Mouse (Mus musculus) thymus, postnatal 4 days (tissue): ENCODE data around the gene Setd1b.
"Not testable (repeated sequence)": the region's sequence is repeated elsewhere in the genome, so short reads cannot be mapped to it uniquely, and the experiment has no call there.

ENCODE experiments used
- DNase-seq: peaks from one replicate; pipeline ENCODE4 v3.0.0; 2021

Gene Setd1b

DNA sequence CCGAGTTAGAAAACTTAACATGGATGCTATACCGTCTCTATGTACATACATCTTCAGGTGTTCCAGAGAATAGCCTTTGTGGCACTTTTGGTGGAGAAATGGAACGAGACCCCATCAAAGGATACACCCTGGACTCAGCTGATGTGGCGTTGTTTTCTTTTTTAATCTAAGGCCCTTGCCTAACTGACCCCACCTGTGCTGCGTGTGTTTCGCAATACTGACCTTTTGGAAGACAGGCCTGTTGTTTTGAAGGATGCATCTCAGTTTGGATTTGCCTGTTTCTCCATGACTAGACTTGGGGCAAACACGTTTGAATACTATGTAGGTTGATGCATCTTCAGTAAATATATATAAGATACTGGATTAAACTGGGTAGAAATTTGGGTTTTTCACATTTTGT is 61.6 kb downstream of the Setd1b start:
- not testable (repeated sequence) for DNase-seq
